Mouse (Mus musculus) kidney, embryonic 15.5 days (tissue): Measurements from ENCODE around the gene AC161166.1. TPM values are rescaled to one million over a fixed set of nuclear protein-coding genes. Genes with fewer than 3 reads are reported as not detected.
A peak's percentile ranks its signal among the peaks of the same experiment; 100 is the strongest.

Source experiments
- ATAC-seq: fragments of 200-750 bp; cut with Nextera tagmentation; replicated peaks from 2 replicates; pipeline ENCODE4 v1.8.0; 2017; ENCODE audit warnings: moderate TSS enrichment; ENCODE audit not compliant: low FRiP score
- H3K27ac ChIP-seq: fragments of 300-500 bp; sonication (generic); 2 replicates; pipeline ENCODE4 v1.5.1; 2015; ENCODE audit warnings: mild to moderate bottlenecking, inconsistent platforms
- H3K27me3 ChIP-seq: fragments of 300-500 bp; sonication (generic); 2 replicates; pipeline ENCODE4 v1.6.1; 2015; ENCODE audit warnings: inconsistent platforms
- H3K36me3 ChIP-seq: fragments of 300-500 bp; sonication (generic); 2 replicates; pipeline ENCODE4 v1.6.1; 2015; ENCODE audit warnings: inconsistent platforms
- H3K4me1 ChIP-seq: fragments of 300-500 bp; sonication (generic); 2 replicates; pipeline ENCODE4 v1.6.1; 2015; ENCODE audit warnings: inconsistent platforms
- H3K4me2 ChIP-seq: fragments of 300-500 bp; sonication (generic); 2 replicates; pipeline ENCODE4 v1.6.1; 2015; ENCODE audit warnings: moderate library complexity, mild to moderate bottlenecking, inconsistent platforms
- H3K4me3 ChIP-seq: fragments of 300-500 bp; sonication (generic); replicated peaks from 2 replicates; pipeline ENCODE4 v1.5.1; 2015; ENCODE audit warnings: mild to moderate bottlenecking, inconsistent platforms
- H3K9ac ChIP-seq: fragments of 300-500 bp; sonication (generic); 2 replicates; pipeline ENCODE4 v1.6.1; 2015; ENCODE audit warnings: mild to moderate bottlenecking, inconsistent platforms
- H3K9me3 ChIP-seq: fragments of 300-500 bp; sonication (generic); replicated peaks from 2 replicates; pipeline ENCODE4 v1.6.1; 2016; ENCODE audit warnings: inconsistent platforms
- WGBS: fragments of 180-500 bp; shearing (Covaris S2); methylation state at CpG from one replicate; pipeline ENCODE4 v1.1.7; 2015; ENCODE audit warnings: mixed read lengths; 5-methylcytosine and 5-hydroxymethylcytosine counted together
- polyA plus RNA-seq: library from polyadenylated mRNA; unstranded; fragments of >200 nt; fragmentation: Nextera tagmentation; extraction: Ambion mirVana; gene quantifications from 2 replicates; pipeline ENCODE4 v1.2.1, GENCODE M21; 2015

Gene AC161166.1
- polyA plus RNA-seq, 1 experiment from 2014 or later, result 0.68 TPM

- peak; percentile 80 for ATAC-seq
- H3K9ac ChIP-seq, result peak within 1 kb of the TSS; percentile 64
- peaks cover 41% of the 10 kb centered on the region; the same call in 1 of the 2 replicates for H3K27me3 ChIP-seq
These were observed 30.6 kb downstream of the AC161166.1 start, which contains the start of gene Cadm4 for GRCm38 (mm10) chr7:24481474-24482207. Gene Cadm4 (plus strand): TSS chr7:24482023.

GRCm38 (mm10) chr7:24480986-24481473 lies 31.2 kb downstream of the AC161166.1 start:
- 11% methylated on average over 14 of the region's 14 CpGs for whole genome bisulfite sequencing
- Histone ChIP-seq H3K27ac (no peak overlapping the region), H3K9ac (peak overlapping the region; percentile 64), H3K27me3 (peaks cover 41% of the 10 kb centered on the region; the same call in 1 of the 2 replicates), H3K9me3 (no peaks in the 10 kb centered on the region), H3K4me1 (peaks cover 22% of the 10 kb centered on the region), H3K4me2 (peak overlapping the region; percentile 95), H3K36me3 (no peaks in the 10 kb centered on the region), H3K4me3 (peak overlapping the region; percentile 74)
- peak; percentile 33 for ATAC-seq

More at GRCm38 (mm10) chr7:24481474-24482207, 30.6 kb downstream of the AC161166.1 start, which contains the start of gene Cadm4:
- Histone ChIP-seq H3K4me2 (peak within 1 kb of the TSS; percentile 95), H3K9me3 (no peaks in the 10 kb centered on the region), H3K27ac (no peak within 1 kb of the TSS), H3K4me3 (peak within 1 kb of the TSS; percentile 74), H3K4me1 (peaks cover 28% of the 10 kb centered on the region), H3K36me3 (no peaks in the 10 kb centered on the region)
- WGBS, result under 1% methylated on average over 75 of the region's 83 CpGs

DNA sequence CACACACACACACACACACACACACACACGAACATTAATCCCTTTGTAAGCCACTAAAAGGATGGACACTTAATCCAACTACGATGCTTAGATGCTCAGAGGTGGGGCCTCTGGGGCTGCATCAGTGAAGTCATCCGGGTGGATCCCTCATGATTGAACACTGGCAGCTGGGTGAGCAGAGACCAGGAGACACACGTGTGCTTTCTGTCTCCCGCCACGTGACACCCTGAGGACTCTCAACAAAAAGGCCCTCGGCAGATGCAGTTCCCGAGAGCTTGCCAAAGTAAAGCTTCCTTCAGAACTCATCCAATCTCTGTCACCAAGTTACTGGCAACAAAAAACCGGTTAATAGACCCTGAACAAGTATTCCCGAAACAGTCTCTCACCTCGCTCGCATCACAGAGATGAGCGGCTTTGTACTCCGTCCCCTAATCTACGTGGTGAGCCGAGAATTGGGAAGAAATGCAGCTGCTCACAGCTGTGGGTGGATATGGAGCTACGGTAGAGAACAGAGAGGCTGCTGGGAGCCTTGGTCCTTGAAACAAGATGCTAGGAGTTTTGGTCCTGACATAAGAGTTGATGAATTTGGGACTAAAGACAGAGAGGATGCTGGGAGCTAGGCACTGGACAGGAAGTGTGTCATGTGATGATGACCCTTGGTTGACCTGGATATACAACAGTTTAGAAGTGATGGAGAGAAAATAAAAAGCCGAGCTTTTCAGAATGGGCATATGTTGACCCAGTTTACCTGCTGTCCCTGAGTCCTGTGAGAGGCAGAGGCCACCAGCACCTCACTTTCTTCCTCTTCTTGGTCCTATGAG lies 31.9 kb downstream of the AC161166.1 start:
- H3K4me1 ChIP-seq, result peaks cover 22% of the 10 kb centered on the region
- H3K9me3 ChIP-seq, result no peaks in the 10 kb centered on the region
- no peaks in the 10 kb centered on the region for H3K36me3 ChIP-seq
- no peak overlapping the region for H3K9ac ChIP-seq
- H3K4me3 ChIP-seq, result no peak overlapping the region
- peaks cover 41% of the 10 kb centered on the region; the same call in 1 of the 2 replicates for H3K27me3 ChIP-seq
- H3K4me2 ChIP-seq, result no peak overlapping the region
- ATAC-seq, result no peak
- no peak overlapping the region for H3K27ac ChIP-seq
- WGBS, result 56% methylated on average over 18 of the region's 18 CpGs

DNA sequence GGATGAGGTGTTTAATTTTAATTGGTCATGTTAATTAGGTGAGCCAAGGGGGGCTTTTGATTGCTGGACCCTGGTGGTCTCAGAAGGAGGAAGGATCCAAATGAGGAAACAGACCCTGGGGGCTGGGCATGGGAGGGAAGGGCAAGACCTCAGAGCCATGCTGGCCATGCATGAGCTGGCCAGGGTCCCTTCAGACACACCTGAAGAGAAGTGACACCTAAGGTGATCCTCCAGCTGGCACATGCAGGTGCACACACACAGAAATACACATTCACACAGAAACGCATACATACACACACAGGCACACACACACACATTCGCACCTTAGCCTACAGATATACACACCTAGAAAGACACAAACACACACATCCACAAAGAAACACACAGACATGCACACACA lies 32.6 kb downstream of the AC161166.1 start:
- Histone ChIP-seq H3K4me3 (no peak overlapping the region), H3K4me1 (peaks cover 22% of the 10 kb centered on the region), H3K36me3 (no peaks in the 10 kb centered on the region), H3K9ac (no peak overlapping the region), H3K27ac (no peak overlapping the region), H3K9me3 (no peaks in the 10 kb centered on the region), H3K4me2 (no peak overlapping the region), H3K27me3 (peaks cover 41% of the 10 kb centered on the region; the same call in 1 of the 2 replicates)
- ATAC-seq, result no peak
- 90% methylated on average over 2 of the region's 2 CpGs for WGBS

DNA sequence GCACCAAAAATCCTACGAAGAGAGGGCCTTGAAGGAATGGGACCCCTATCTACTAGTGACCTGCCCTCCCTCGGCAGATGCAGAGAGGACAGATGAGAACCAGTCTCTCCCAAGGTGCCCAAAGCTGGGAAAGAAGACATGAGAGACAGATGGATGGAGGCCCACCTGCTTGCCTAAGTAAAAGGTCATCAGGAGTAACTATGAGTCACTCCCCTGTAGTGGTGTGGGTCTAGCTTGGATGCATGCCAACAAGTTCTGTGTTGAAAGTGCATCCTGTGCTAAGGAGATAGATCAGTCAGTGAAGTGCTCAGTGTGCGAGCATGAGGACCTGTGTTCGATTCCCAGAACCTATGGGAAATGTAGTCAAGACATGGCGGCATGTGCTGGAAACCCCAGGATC lies 33.3 kb downstream of the AC161166.1 start:
- peaks cover 34% of the 10 kb centered on the region; the same call in 1 of the 2 replicates for H3K27me3 ChIP-seq
- H3K4me2 ChIP-seq, result no peak overlapping the region
- H3K9ac ChIP-seq, result no peak overlapping the region
- H3K36me3 ChIP-seq, result no peaks in the 10 kb centered on the region
- no peak for ATAC-seq
- H3K9me3 ChIP-seq, result no peaks in the 10 kb centered on the region
- H3K4me1 ChIP-seq, result peaks cover 25% of the 10 kb centered on the region
- H3K27ac ChIP-seq, result no peak overlapping the region
- 78% methylated on average over 5 of the region's 5 CpGs for WGBS
- H3K4me3 ChIP-seq, result no peak overlapping the region

DNA sequence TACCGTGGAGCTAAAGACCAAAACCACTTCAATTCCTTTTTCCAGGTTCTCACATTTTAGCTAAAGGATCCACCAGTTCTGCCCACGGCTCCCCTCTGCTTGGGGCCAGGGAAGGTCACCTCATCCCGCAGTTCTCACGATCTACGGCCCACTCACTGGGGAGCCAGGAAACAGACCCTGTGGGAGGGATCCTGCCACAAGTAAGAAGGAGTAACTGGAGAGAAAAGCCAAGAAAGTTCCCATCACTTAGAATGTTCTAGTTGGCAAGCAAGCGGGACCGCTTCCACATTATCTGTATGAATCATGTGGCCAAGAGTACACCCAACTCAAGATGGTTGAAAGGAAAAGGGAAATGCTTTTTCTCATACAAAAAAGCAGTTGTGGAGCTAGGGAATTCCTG lies 35.4 kb downstream of the AC161166.1 start:
- no peak overlapping the region for H3K4me2 ChIP-seq
- H3K4me3 ChIP-seq, result no peak overlapping the region
- H3K9ac ChIP-seq, result no peak overlapping the region
- peaks cover 10% of the 10 kb centered on the region; the same call in 1 of the 2 replicates for H3K36me3 ChIP-seq
- no peak overlapping the region for H3K27ac ChIP-seq
- 78% methylated on average over 7 of the region's 7 CpGs for whole genome bisulfite sequencing
- H3K9me3 ChIP-seq, result no peaks in the 10 kb centered on the region
- no peak for ATAC-seq
- H3K4me1 ChIP-seq, result peaks cover 18% of the 10 kb centered on the region
- H3K27me3 ChIP-seq, result peaks cover 19% of the 10 kb centered on the region; the same call in 1 of the 2 replicates

DNA sequence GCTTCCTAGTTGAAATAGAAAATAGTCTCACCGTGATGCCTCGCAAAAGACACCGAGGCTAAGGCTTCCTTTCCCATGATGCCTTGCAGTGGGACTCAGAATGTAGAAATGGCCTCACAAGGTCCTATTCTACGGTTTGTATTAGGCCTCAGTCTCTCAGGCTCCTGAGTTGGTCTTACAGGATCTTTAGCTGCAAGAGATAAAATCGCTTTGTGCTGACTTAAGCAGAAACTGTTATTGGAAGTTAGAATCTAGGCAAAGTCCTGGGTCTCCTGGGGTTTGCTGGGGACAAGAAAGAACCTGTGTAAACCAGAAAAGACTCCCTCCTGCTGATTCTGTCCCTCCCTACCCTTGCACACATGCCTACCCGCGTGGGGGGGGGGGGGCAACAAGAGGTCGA lies 35.9 kb downstream of the AC161166.1 start:
- whole genome bisulfite sequencing, result 79% methylated on average over 8 of the region's 8 CpGs
- no peak overlapping the region for H3K27ac ChIP-seq
- H3K36me3 ChIP-seq, result peaks cover 13% of the 10 kb centered on the region; the same call in 1 of the 2 replicates
- no peaks in the 10 kb centered on the region for H3K9me3 ChIP-seq
- no peak overlapping the region for H3K4me2 ChIP-seq
- H3K4me3 ChIP-seq, result no peak overlapping the region
- H3K4me1 ChIP-seq, result peaks cover 15% of the 10 kb centered on the region
- no peak for ATAC-seq
- peaks cover 15% of the 10 kb centered on the region; the same call in 1 of the 2 replicates for H3K27me3 ChIP-seq
- H3K9ac ChIP-seq, result no peak overlapping the region

GRCm38 (mm10) chr7:24474811-24475506 lies 37.3 kb downstream of the AC161166.1 start:
- ATAC-seq, result no peak
- WGBS, result 51% methylated on average over 21 of the region's 21 CpGs
- H3K27ac ChIP-seq, result no peak overlapping the region
- H3K4me2 ChIP-seq, result no peak overlapping the region
- no peak overlapping the region for H3K4me3 ChIP-seq
- peaks cover 13% of the 10 kb centered on the region; the same call in 1 of the 2 replicates for H3K36me3 ChIP-seq
- 0 out of 2 replicates have a peak, but pooled peaks cover 3% of the 10 kb centered on the region for H3K4me1 ChIP-seq
- no peaks in the 10 kb centered on the region for H3K9me3 ChIP-seq
- no peak overlapping the region for H3K9ac ChIP-seq
- peaks cover 2% of the 10 kb centered on the region; the same call in 1 of the 2 replicates for H3K27me3 ChIP-seq

- H3K9me3 ChIP-seq, result no peaks in the 10 kb centered on the region
- no peak overlapping the region for H3K9ac ChIP-seq
- 0 out of 2 replicates have a peak, but pooled peaks cover 3% of the 10 kb centered on the region for H3K4me1 ChIP-seq
- no peak for ATAC-seq
- H3K4me2 ChIP-seq, result no peak overlapping the region
- H3K4me3 ChIP-seq, result no peak overlapping the region
- no peak overlapping the region for H3K27ac ChIP-seq
- peaks cover 15% of the 10 kb centered on the region for H3K36me3 ChIP-seq
- WGBS, result 54% methylated on average over 10 of the region's 10 CpGs
- H3K27me3 ChIP-seq, result no peaks in the 10 kb centered on the region
These were observed 38.2 kb downstream of the AC161166.1 start for GRCm38 (mm10) chr7:24473913-24474529.

GRCm38 (mm10) chr7:24472937-24473336 lies 39.3 kb downstream of the AC161166.1 start:
- H3K9ac ChIP-seq, result no peak overlapping the region
- no peaks in the 10 kb centered on the region for H3K27me3 ChIP-seq
- H3K36me3 ChIP-seq, result peaks cover 19% of the 10 kb centered on the region
- H3K9me3 ChIP-seq, result no peaks in the 10 kb centered on the region
- H3K4me1 ChIP-seq, result 0 out of 2 replicates have a peak, but pooled peaks cover 3% of the 10 kb centered on the region
- 77% methylated on average over 7 of the region's 7 CpGs for WGBS
- no peak overlapping the region for H3K27ac ChIP-seq
- H3K4me3 ChIP-seq, result no peak overlapping the region
- no peak overlapping the region for H3K4me2 ChIP-seq
- no peak for ATAC-seq

DNA sequence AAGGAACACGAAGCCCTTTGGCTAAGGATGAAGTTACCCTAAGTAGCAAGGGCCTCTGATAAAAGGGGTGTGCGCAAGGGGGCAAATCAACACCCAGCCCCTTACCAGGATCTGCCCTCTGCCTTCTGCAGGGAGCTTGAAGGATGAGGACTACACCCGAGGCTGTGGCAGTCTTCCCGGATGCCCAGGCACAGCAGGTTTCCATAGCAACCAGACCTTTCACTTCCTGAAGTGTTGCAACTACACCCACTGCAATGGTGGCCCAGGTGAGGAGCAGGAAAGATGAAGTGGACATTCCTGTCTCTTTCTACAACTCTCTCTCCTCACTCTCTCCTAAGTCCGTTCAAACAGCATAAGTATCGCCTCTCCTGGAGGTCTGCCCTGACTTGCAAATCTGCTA lies 39.8 kb downstream of the AC161166.1 start:
- 85% methylated on average over 6 of the region's 6 CpGs for WGBS
- no peak overlapping the region for H3K4me2 ChIP-seq
- ATAC-seq, result no peak

More for the DNA sequence above, 39.8 kb downstream of the AC161166.1 start:
- Histone ChIP-seq H3K36me3 (peaks cover 20% of the 10 kb centered on the region), H3K9ac (no peak overlapping the region), H3K27ac (no peak overlapping the region), H3K9me3 (no peaks in the 10 kb centered on the region), H3K27me3 (no peaks in the 10 kb centered on the region), H3K4me1 (0 out of 2 replicates have a peak, but pooled peaks cover 3% of the 10 kb centered on the region), H3K4me3 (no peak overlapping the region)
